Comparison of ENCODE assay signal across 21 mouse cellular contexts in genomic region chr2:172506121-172506520, GRCm38 (mm10). TPM values are rescaled to one million over a fixed set of nuclear protein-coding genes. Genes with fewer than 3 reads are reported as not detected.
"Had no signal": no experiment of that assay in that cellular context is flagged by ENCODE, and none has a peak within 500 bp of the region (broad histone marks: within the 10 kb centered on the region; RNA-seq: fewer than 3 reads in every experiment).

No protein-coding gene starts in this region.

- DNase-seq: layer of hippocampus, adult 9-11 months; layer of hippocampus, postnatal 36 days; lung, postnatal 4 days; midbrain, embryonic 14.5 days; right cerebral cortex, adult 18-20 months; right cerebral cortex, postnatal 25 days; thymus, adult 2 months; thymus, postnatal 25 days had no signal

- H3K4me3 ChIP-seq: intestine, embryonic 15.5 days; limb, embryonic 15.5 days; liver, embryonic 12.5 days; lung, embryonic 15.5 days; midbrain, embryonic 10.5 days; myocyte; neural tube, embryonic 15.5 days had no signal

- H3K9me3 ChIP-seq: intestine, embryonic 15.5 days; limb, embryonic 15.5 days; liver, embryonic 12.5 days; lung, embryonic 15.5 days; midbrain, embryonic 10.5 days; neural tube, embryonic 15.5 days had no signal

- H3K9ac ChIP-seq: hindbrain, embryonic 14.5 days; intestine, embryonic 15.5 days; limb, embryonic 15.5 days; liver, embryonic 12.5 days; lung, embryonic 15.5 days; neural tube, embryonic 15.5 days had no signal

- H3K4me1 ChIP-seq: intestine, embryonic 15.5 days; lung, embryonic 15.5 days; neural tube, embryonic 15.5 days had no signal

- H3K4me2 ChIP-seq: hindbrain, embryonic 14.5 days; intestine, embryonic 15.5 days; limb, embryonic 15.5 days; liver, embryonic 12.5 days; lung, embryonic 15.5 days; neural tube, embryonic 15.5 days had no signal

- H3K27ac ChIP-seq: hindbrain, embryonic 14.5 days; intestine, embryonic 15.5 days; limb, embryonic 15.5 days; liver, embryonic 12.5 days; lung, embryonic 15.5 days; midbrain, embryonic 10.5 days; neural tube, embryonic 15.5 days; stomach, postnatal 0 days had no signal

- H3K27me3 ChIP-seq: intestine, embryonic 15.5 days; limb, embryonic 15.5 days; lung, embryonic 15.5 days; neural tube, embryonic 15.5 days had no signal

- ATAC-seq: intestine, embryonic 15.5 days; liver, embryonic 12.5 days had no signal

- H3K36me3 ChIP-seq: intestine, embryonic 15.5 days; limb, embryonic 15.5 days; liver, embryonic 12.5 days; lung, embryonic 15.5 days; midbrain, embryonic 10.5 days; neural tube, embryonic 15.5 days had no signal

RNA-seq across cellular contexts. Expression of gene Fam209, which starts 33.8 kb away (rescaled TPM):
- polyA plus RNA-seq: intestine, embryonic 15.5 days; limb, embryonic 11.5 days; liver, embryonic 12.5 days; neural tube, embryonic 11.5 days; neural tube, embryonic 15.5 days had no signal

RNA-seq across cellular contexts. Expression of gene Tfap2c, which starts 43.3 kb away (rescaled TPM):
- polyA plus RNA-seq: liver, embryonic 12.5 days; liver, embryonic 16.5 days; myocyte had no signal

RNA-seq across cellular contexts. Expression of gene Gcnt7, which starts 47.7 kb away (rescaled TPM):
- polyA plus RNA-seq: thymus, adult 2 months; urinary bladder, adult 2 months had no signal
